Mouse (Mus musculus) retina, embryonic 14.5 days (tissue): ENCODE data around the gene Far1.

Experiments
- DNase-seq: peaks from one replicate; pipeline ENCODE4 v3.0.0-alpha.2; 2015; ENCODE audit warnings: low spot score

Gene Far1

GRCm38 (mm10) chr7:113513286-113513962, at the start of gene Far1:
Gene Far1, plus strand, starts transcription at chr7:113513834.
- peak; percentile 99 for DNase-seq

DNA sequence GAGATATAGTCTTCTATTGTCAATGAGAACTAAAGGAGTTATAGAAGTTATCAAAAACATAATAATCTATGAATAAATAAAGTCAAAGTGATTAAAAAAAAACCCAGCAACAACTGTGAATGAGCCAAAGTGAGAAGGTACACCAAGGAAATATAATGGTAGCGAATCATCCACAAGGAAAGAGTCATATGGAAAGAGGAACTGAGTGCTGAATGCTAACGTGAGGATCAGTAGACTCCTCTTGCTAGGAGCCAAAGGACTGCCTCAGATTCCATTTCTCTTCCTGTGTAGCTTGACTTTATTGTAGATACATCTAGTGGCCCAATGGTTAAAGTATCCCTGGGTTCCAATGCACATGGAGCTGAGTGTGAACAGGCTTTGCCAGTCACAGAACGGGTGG, 45.3 kb upstream of the Far1 start:
- no peak for DNase-seq

GRCm38 (mm10) chr7:113470671-113471070, 43.0 kb upstream of the Far1 start:
- no peak for DNase-seq

DNA sequence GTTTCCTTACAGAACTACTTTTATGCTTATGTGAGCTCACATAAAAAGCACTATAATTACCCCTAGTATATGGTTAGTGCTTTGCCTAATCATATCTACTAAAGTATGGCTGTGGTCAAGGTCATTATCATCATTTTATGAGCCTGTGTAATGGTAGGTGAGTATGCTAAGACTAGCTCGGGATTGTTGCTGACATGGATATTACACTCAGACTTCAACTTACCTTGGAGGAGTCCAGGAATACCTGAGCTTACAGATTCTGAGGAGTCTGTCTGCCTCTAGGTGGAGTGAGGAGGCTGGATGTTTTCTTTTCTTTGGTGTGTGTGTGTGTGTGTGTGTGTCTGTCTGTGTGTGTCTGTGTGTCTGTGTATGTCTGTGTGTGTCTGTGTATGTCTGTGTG, 42.0 kb upstream of the Far1 start:
- no peak for DNase-seq

DNA sequence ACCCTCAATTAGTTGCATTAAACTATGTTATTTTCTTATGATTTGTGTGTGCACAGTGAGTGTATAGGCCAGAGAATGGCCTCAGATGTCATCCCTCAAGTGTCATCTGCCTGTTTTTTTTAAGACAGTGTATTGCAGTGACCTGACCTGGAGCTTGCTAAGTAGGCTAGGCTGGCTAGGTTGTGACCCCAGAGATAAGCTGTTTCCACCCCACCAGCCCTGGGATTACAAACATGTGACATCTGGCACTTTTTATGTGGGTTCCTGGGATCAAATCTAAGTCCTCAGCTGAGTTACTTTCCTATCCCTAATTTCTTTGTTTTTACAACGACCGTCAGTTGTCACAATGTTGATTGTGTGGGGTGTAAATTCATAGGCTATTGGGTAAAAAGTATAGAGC, 17.8 kb upstream of the Far1 start:
- peak; percentile 20 for DNase-seq

- no peak for DNase-seq
Observed at GRCm38 (mm10) chr7:113498413-113498812, 15.2 kb upstream of the Far1 start.

GRCm38 (mm10) chr7:113499821-113500220, 13.8 kb upstream of the Far1 start:
- DNase-seq: no peak

DNA sequence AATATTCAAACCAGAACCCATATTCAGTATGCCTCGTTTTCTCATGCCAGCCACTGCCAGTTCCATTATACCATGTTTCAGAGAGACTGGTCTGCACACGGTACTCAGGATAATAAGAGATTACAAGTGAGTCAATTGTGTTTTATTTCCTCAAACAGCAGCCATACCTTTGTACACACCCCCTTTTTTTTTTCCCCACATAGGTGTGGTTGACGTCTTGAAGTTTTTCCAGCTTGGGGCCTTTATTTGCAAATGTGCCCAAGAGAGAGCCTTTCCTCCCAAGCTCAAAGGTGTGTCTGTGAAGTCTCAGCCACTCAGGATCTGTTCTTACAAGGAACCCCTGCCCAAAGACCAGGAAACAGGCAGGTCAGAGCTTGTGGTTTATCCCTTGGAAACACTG, 11.2 kb upstream of the Far1 start:
- DNase-seq: no peak

- no peak for DNase-seq
Observed at GRCm38 (mm10) chr7:113505047-113505446, 8.6 kb upstream of the Far1 start.

DNA sequence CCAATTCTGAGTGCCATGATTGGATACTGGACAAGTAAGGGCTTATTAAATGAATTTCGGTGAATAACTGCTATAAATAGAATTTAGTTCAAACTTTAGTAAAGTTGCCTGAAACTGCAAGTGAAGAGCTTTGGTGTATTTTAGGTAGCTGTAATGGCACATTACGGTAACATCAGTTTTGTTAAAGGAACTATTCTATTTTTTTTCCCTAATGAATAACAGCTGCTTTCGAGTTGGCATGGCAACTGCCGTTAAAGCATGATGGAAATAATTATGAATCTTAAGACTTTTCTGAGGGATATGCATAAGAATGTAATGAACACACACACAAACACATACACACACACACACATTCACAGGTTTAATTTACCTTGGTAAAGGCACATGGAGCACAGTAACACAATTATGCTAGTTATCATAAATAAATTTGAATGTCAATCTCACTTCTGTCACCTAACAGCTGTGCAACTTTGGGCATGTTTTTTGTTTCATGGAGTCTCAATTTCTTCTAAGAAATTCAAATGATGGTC, 8.1 kb upstream of the Far1 start:
- no peak for DNase-seq

GRCm38 (mm10) chr7:113507846-113508245, 5.8 kb upstream of the Far1 start:
- no peak for DNase-seq

GRCm38 (mm10) chr7:113511396-113511795, 2.2 kb upstream of the Far1 start:
- DNase-seq: no peak

- no peak for DNase-seq
Observed at GRCm38 (mm10) chr7:113512527-113513285, 928 bp upstream of the Far1 start.

DNA sequence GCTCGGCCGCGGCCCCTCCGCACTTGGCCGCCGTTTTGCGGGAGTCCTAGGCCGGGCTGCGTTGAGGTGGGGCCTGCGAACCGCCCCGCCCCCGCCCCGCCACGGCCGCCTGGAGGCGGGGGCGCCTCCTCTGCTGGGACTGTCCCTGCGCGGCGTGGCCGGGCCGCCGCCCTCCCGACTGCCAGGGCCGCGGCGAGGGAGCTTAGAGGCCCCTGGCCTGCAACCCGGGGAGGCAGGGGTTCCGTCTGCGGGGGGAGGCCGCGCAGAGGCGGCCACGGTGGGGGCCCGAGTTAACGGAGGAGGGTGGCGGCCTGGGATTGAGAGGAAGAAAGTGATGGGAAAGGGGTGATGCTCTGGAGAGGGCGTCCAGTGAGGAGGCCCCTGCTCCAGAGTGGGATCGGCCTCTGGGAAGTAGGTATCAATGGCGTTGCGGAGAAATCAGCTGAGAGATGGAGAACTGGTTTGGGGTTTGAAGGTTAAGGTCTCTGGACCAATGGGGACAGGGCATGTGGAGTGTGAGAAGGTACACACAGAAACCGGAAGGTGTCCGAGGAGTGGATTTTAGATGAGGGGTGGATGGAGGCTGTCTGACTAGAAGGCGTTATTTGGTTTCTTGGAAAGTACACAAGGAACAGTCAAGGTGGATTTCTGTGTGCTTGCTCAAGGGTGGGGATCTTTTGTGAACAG, 472 bp downstream of the Far1 start:
- peak; percentile 57 for DNase-seq

DNA sequence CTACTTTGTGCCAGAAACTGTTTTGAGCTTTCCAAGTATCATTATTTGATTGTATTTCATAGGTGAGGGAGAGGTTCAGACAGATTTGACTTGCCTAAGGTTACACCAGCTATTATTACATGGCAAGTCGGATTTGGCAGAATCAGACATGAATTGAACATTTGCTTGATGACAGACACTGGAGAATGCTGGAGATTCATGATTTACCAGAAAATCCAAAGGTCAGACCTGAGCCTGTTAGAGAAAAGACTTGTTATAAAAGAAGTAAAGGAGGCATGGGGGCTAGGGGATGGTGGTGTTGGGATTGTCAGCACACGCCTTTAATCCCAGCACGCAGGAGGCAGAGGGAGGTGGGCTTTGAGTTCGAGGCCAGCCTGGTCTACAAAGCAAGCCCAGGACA, 2.2 kb downstream of the Far1 start:
- DNase-seq: no peak

DNA sequence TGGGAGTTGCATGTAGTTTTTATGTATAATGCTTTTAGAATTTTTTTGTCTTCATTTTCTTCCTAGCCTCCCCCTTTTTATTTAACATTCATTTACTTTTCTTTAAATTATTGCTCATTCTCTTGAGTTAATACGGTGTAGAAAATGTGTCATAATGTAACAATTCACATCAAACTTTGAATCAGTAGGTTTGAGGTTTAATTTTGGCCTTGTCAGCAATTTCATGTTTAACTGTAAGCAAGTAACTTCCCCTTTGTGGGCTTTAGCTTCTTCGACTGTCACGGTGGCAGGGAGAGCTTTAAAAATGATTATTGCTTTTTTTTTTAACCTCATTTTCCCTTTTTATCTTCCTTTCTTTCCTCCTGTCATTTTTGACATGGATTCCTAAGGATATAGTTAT, 4.8 kb downstream of the Far1 start:
- DNase-seq: no peak

GRCm38 (mm10) chr7:113518961-113519360, 5.3 kb downstream of the Far1 start:
- no peak for DNase-seq

DNA sequence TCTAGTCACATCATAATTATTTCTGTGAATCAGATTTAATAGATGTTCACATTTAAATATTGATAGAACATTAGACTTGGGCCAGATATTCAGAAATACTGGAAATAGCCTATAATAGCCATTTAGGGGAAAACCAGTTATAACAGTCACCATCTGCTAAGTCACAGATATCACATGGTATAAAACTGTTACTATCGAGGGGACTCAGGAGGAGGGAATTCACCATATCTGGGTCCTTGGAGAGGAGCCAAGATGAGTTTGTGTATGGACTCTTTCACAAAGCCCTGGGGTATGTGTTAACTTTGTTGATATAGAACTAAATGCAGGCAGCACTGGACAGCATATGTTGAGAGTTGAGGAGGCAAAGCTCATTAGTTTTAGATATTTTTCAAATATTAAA, 29.5 kb downstream of the Far1 start:
- no peak for DNase-seq

DNA sequence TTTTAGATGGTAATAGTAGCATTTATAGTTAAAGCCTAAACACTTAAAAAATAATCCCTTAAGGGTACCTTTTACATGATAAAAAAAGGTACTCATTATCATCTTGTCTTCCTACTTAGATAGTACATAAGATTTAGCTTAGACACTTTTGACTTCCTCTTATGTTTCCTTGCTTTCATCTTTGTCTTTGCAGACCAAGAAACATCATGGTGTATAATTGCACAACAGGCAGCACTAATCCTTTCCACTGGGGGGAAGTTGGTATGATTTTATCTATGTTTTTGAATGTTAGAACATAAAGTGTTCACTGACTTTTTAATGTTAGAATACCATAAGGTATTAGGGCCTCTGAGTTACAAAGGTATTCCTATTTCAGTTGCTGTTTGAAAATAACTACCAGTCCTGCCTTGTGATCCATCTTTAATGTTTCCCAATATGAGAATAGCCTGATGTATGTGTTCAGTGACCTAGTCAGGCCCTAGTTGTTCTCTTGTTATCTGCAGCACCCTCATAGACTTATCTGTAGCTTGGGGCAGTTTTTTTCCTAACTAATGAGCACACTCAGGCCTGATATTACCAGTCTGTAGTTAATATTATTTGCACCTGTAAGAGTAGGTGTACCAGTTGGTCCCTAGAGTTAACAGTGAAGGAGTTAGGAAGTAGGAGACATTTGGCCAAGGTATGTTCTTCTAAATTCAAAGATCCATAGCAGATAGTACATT, 38.3 kb downstream of the Far1 start:
- no peak for DNase-seq

DNA sequence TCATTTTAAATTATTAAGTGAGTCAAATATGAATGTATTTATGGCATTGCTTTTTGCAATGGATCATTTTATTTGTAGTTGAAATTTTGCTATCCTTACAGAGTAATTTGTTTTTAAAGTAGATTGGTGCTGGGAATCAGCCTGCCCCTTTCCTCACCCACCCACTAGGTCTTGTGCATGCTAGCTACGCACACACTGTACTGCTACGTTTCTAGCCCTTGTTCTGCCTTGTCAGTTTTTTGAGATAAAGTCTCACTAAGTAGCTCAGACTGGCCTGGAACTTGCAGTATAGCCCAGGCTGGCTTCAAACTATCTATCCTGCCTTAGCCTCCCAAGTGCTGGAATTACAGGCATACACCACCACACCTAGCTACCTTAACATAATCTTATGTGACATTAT, 38.9 kb downstream of the Far1 start:
- DNase-seq: no peak

- DNase-seq: no peak
Observed at GRCm38 (mm10) chr7:113556138-113556537, 42.5 kb downstream of the Far1 start.

- no peak for DNase-seq
Observed at GRCm38 (mm10) chr7:113566892-113567291, 53.3 kb downstream of the Far1 start.
